Mouse (Mus musculus): ENCODE measurements at regions not wholly inside any gene's neighbourhood (a gene's known extent, or its start where the extent isn't known, plus 50 kb on each side); places are given as distances from the start of the nearest gene placed in this dataset.

DNA sequence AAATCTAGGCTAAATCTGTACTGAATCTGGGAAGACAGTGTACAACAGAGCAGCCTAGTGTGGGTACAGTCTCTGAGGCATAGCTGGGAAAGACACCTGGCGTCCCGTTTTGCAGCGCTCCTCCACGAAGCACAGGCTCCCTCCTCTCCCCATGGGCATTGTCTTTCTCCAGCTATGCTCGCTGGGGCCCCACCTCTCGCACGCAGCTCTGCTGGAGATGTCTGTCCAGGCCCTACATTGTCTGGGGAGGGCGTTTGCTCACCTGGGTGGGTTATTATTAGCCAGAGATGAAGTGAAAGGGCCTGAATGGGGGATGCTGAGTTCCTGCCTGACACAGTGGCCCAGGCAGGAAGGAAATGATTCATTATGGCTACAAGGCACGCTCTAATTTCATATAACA lies 118.1 kb upstream of the Zfp507 start:
- no peak for DNase-seq (ENCODE audit: low read depth, low spot score)
- Histone ChIP-seq H3K79me2 (ENCODE audit: control insufficient read depth, insufficient read depth, low read length, poor library complexity) (no peaks in the 10 kb centered on the region), H3K4me3 (ENCODE audit: control insufficient read depth in 1 of 2, insufficient read depth in 1 of 2, low read depth in 2 of 2, low read length in 2 of 2) (no peak overlapping the region), H3K36me3 (ENCODE audit: control insufficient read depth in 1 of 2, insufficient read depth in 2 of 2, low read length in 2 of 2) (no peaks in the 10 kb centered on the region), H3K27me3 (ENCODE audit: control insufficient read depth in 1 of 2, insufficient read depth in 2 of 2, low read length in 2 of 2) (no peaks in the 10 kb centered on the region), H3K27ac (ENCODE audit: control insufficient read depth, low read depth, low read length) (no peak overlapping the region), H3K9ac (ENCODE audit: control insufficient read depth, low read depth, low read length, poor library complexity, severe bottlenecking) (no peak overlapping the region), H3K9me3 (replicated peaks; ENCODE audit: insufficient read depth, low read length) (no peaks in the 10 kb centered on the region), H3K4me1 (ENCODE audit: control insufficient read depth in 1 of 2, insufficient read depth in 2 of 2, low read length in 2 of 2) (no peaks in the 10 kb centered on the region)
- TF ChIP-seq MEF2A (IDR thresholded peaks at IDR 0.05; ENCODE audit: extremely low read depth, insufficient replicate concordance, low read depth, low read length, poor library complexity, severe bottlenecking) (no peak), TBP (IDR thresholded peaks at IDR 0.05; ENCODE audit: low read depth, low read length) (no peak), NELFE (IDR thresholded peaks at IDR 0.05; ENCODE audit: low read depth, low read length) (no peak), POLR2A (IDR thresholded peaks at IDR 0.05; ENCODE audit: control insufficient read depth in 1 of 2, insufficient read depth in 1 of 2, low read depth in 1 of 2, low read length in 2 of 2, poor library complexity in 1 of 2) (no peak), CTCF (IDR thresholded peaks at IDR 0.05 in 2 of 3, conservative IDR thresholded peaks at IDR 0.05 in 1 of 3; ENCODE audit: control insufficient read depth in 1 of 3, insufficient read depth in 1 of 3, low read depth in 2 of 3, low read length in 3 of 3, poor library complexity in 1 of 3, severe bottlenecking in 1 of 3) (no peak), UBTF (IDR thresholded peaks at IDR 0.05; ENCODE audit: borderline replicate concordance, insufficient read depth, low read depth, low read length) (no peak)

DNA sequence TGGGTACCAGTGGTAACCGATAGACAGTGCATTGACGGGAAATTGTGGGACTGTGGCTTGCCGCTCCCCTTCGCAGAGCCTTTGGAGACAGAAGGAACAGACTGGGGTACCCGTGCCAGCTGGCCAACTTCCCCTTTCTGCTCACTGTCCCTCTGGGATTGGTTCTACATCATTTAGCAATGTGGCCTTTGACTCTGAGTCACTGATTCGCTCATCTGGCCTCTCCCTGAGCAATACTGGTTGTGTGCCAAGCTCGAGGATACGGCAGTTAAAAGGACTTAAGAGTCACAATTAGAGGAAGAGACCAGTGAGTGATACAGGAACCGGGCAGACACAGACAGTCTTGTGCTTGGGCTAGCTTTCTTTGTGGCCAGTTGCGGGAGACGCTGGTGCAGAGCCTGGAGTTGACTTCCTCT lies 117.4 kb upstream of the Zfp507 start:
- no peak for TF ChIP-seq MYB (IDR thresholded peaks at IDR 0.05; ENCODE audit: low read depth, low read length)
- TF ChIP-seq POLR2AphosphoS5 (IDR thresholded peaks at IDR 0.05; ENCODE audit: borderline replicate concordance, low read depth, low read length), result no peak
- Histone ChIP-seq H3K4me1 (ENCODE audit: control insufficient read depth in 1 of 2, insufficient read depth in 2 of 2, low read length in 2 of 2) (no peaks in the 10 kb centered on the region), H3K4me3 (ENCODE audit: control insufficient read depth in 1 of 2, insufficient read depth in 1 of 2, low read depth in 2 of 2, low read length in 2 of 2) (no peak overlapping the region), H3K9me3 (replicated peaks; ENCODE audit: insufficient read depth, low read length) (no peaks in the 10 kb centered on the region), H3K9ac (ENCODE audit: control insufficient read depth, low read depth, low read length, poor library complexity, severe bottlenecking) (no peak overlapping the region), H3K79me2 (ENCODE audit: control insufficient read depth, insufficient read depth, low read length, poor library complexity) (no peaks in the 10 kb centered on the region), H3K27ac (ENCODE audit: control insufficient read depth, low read depth, low read length) (no peak overlapping the region), H3K27me3 (ENCODE audit: control insufficient read depth in 1 of 2, insufficient read depth in 2 of 2, low read length in 2 of 2) (no peaks in the 10 kb centered on the region), H3K36me3 (ENCODE audit: control insufficient read depth in 1 of 2, insufficient read depth in 2 of 2, low read length in 2 of 2) (no peaks in the 10 kb centered on the region)
- no peak for DNase-seq (ENCODE audit: low read depth, low spot score)

DNA sequence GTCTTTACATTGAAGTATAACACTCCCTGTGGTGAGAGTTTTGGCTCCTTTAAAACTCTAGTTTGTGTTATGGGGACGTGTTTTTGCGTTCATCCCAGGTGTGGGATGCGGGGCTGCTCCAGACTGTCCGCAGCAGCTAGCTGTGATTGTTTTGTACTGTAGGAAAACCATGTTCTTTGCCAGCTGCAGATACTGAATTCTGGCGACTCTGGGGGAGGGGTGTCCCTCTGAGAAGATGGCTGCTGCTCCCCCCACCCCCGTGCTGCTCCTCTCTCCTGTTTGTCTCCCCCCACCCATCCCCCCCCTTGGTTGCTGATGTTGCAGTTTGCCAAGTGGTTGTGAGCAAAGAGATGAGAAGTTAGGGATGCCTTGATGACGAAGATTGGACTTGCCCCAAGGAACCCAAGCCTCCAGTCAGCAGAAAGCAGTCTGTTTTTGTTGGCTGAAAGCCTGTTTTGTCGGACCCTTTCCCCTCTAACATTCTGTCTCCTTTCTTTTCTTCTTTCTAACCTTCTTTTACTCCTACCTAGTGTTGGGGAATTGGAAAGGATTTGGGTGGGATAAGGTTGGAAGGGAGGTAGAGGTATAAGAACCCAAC lies 107.4 kb upstream of the Zfp507 start:
- Histone ChIP-seq H3K4me3 (ENCODE audit: control insufficient read depth in 1 of 2, insufficient read depth in 1 of 2, low read depth in 2 of 2, low read length in 2 of 2) (no peak overlapping the region), H3K79me2 (ENCODE audit: control insufficient read depth, insufficient read depth, low read length, poor library complexity) (no peaks in the 10 kb centered on the region), H3K9me3 (replicated peaks; ENCODE audit: insufficient read depth, low read length) (no peaks in the 10 kb centered on the region)

More for the DNA sequence above, 107.4 kb upstream of the Zfp507 start:
- Histone ChIP-seq H3K4me1 (ENCODE audit: control insufficient read depth in 1 of 2, insufficient read depth in 2 of 2, low read length in 2 of 2) (no peaks in the 10 kb centered on the region), H3K27me3 (ENCODE audit: control insufficient read depth in 1 of 2, insufficient read depth in 2 of 2, low read length in 2 of 2) (no peaks in the 10 kb centered on the region), H3K9ac (ENCODE audit: control insufficient read depth, low read depth, low read length, poor library complexity, severe bottlenecking) (no peak overlapping the region), H3K36me3 (ENCODE audit: control insufficient read depth in 1 of 2, insufficient read depth in 2 of 2, low read length in 2 of 2) (no peaks in the 10 kb centered on the region), H3K27ac (ENCODE audit: control insufficient read depth, low read depth, low read length) (no peak overlapping the region)
- DNase-seq (ENCODE audit: low read depth, low spot score), result no peak
- TF ChIP-seq POLR2AphosphoS5 (IDR thresholded peaks at IDR 0.05; ENCODE audit: borderline replicate concordance, low read depth, low read length) (no peak), TBP (IDR thresholded peaks at IDR 0.05; ENCODE audit: low read depth, low read length) (no peak), MEF2A (IDR thresholded peaks at IDR 0.05; ENCODE audit: extremely low read depth, insufficient replicate concordance, low read depth, low read length, poor library complexity, severe bottlenecking) (no peak), ZKSCAN1 (IDR thresholded peaks at IDR 0.05; ENCODE audit: low read depth, low read length) (no peak), MYC (IDR thresholded peaks at IDR 0.05; ENCODE audit: low read depth, low read length) (no peak), MAZ (IDR thresholded peaks at IDR 0.05; ENCODE audit: low read depth, low read length) (no peak), CHD2 (IDR thresholded peaks at IDR 0.05; ENCODE audit: low read length) (no peak), TAL1 (IDR thresholded peaks at IDR 0.05; ENCODE audit: low read length) (no peak), MXI1 (IDR thresholded peaks at IDR 0.05; ENCODE audit: low read depth, low read length) (no peak), KAT2A (conservative IDR thresholded peaks at IDR 0.05; ENCODE audit: low read depth, low read length) (no peak), MAX (IDR thresholded peaks at IDR 0.05; ENCODE audit: low read length) (no peak), TCF12 (IDR thresholded peaks at IDR 0.05; ENCODE audit: low read depth, low read length) (no peak)
